Mouse (Mus musculus) ES-Bruce4 (cell line): Measurements from ENCODE around the gene Lrit2. TPM values are rescaled to one million over a fixed set of nuclear protein-coding genes. Genes with fewer than 3 reads are reported as not detected.

Experiments used
- H3K27ac ChIP-seq: 2 replicates; pipeline ENCODE4 v1.5.1; 2012; ENCODE audit warnings: low read length, inconsistent platforms; ENCODE audit not compliant: insufficient read depth
- H3K27me3 ChIP-seq: 2 replicates; pipeline ENCODE4 v1.6.1; 2012; ENCODE audit warnings: mild to moderate bottlenecking, low read length, inconsistent platforms; ENCODE audit not compliant: control insufficient read depth, poor library complexity, insufficient read depth, severe bottlenecking
- H3K36me3 ChIP-seq: 2 replicates; pipeline ENCODE4 v1.6.1; 2012; ENCODE audit warnings: inconsistent platforms, mild to moderate bottlenecking, low read length, moderate library complexity; ENCODE audit not compliant: control insufficient read depth, poor library complexity, insufficient read depth, severe bottlenecking
- H3K4me1 ChIP-seq: one replicate; pipeline ENCODE4 v1.8.1; 2011; ENCODE audit warnings: low read length; ENCODE audit not compliant: control insufficient read depth, insufficient read depth
- H3K4me3 ChIP-seq: 2 replicates; pipeline ENCODE4 v1.5.1; 2011; ENCODE audit warnings: low read depth, mild to moderate bottlenecking, low read length
- H3K9ac ChIP-seq: 2 replicates; pipeline ENCODE4 v1.6.1; 2012; ENCODE audit warnings: low read depth, mild to moderate bottlenecking, inconsistent platforms; ENCODE audit not compliant: poor library complexity, severe bottlenecking
- H3K9me3 ChIP-seq: replicated peaks from 2 replicates; pipeline ENCODE4 v1.6.1; 2012; ENCODE audit warnings: mild to moderate bottlenecking, low read length, inconsistent platforms; ENCODE audit not compliant: control insufficient read depth, poor library complexity, insufficient read depth, severe bottlenecking
- CTCF ChIP-seq: IDR thresholded peaks from one replicate; pipeline ENCODE4 v1.8.1; 2011; ENCODE audit warnings: low read depth, low read length
- EP300 ChIP-seq: IDR thresholded peaks from 2 replicates; pipeline ENCODE4 v1.6.1; 2011; ENCODE audit warnings: low read depth, low read length; ENCODE audit not compliant: insufficient read depth
- POLR2A ChIP-seq: IDR thresholded peaks from one replicate; pipeline ENCODE4 v1.8.1; 2011; ENCODE audit warnings: low read length; ENCODE audit not compliant: insufficient read depth
- polyA plus RNA-seq: library from polyadenylated mRNA; stranded (reverse); fragments of >200 nt; gene quantifications from 2 replicates; pipeline ENCODE4 v1.2.4, GENCODE M21; 2011; ENCODE audit warnings: low read depth; ENCODE audit not compliant: missing spikeins, insufficient read depth, insufficient read length

Gene Lrit2
- polyA plus RNA-seq, 1 experiment, result not detected

GRCm38 (mm10) chr14:37112931-37113330 lies 45.2 kb downstream of the Lrit2 start:
- no peak overlapping the region for H3K9ac ChIP-seq
- H3K36me3 ChIP-seq, result no peaks in the 10 kb centered on the region
- no peaks in the 10 kb centered on the region for H3K27me3 ChIP-seq
- H3K9me3 ChIP-seq, result peaks cover 6% of the 10 kb centered on the region; the same call in 1 of the 2 replicates
- H3K27ac ChIP-seq, result no peak overlapping the region
- no peak overlapping the region for H3K4me3 ChIP-seq
- H3K4me1 ChIP-seq, result no peaks in the 10 kb centered on the region
- TF ChIP-seq POLR2A (no peak), CTCF (no peak), EP300 (no peak)

DNA sequence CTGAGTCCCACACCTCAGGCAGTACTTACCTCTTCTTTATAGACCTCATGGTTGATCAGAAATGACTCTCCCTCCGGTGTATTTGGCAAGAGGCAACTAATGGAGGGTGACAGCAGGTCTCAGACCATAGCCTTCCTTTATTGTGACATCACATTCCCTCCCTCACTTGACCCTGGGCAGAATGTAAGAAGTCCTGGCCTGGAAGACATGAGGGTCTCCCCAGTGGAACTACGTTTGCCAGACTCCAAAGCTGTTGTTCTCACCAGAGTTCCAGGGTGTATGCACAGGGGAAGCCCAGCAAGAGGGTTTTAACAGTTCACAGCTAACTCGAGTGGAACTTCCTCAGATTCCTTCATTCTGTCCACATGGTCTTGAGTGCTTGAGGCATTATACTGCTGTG lies 46.2 kb downstream of the Lrit2 start, which contains the start of gene 2610528A11Rik:
2610528A11Rik (minus strand) TSS at position 101 of the 400 bp plus-strand sequence.
- Histone ChIP-seq H3K9me3 (peaks cover 6% of the 10 kb centered on the region; the same call in 1 of the 2 replicates), H3K27me3 (no peaks in the 10 kb centered on the region), H3K4me3 (no peak within 1 kb of the TSS), H3K4me1 (no peaks in the 10 kb centered on the region), H3K36me3 (no peaks in the 10 kb centered on the region), H3K27ac (no peak within 1 kb of the TSS), H3K9ac (no peak within 1 kb of the TSS)
- TF ChIP-seq EP300 (no peak), POLR2A (no peak), CTCF (no peak)

GRCm38 (mm10) chr14:37119233-37119632 lies 51.5 kb downstream of the Lrit2 start:
- TF ChIP-seq CTCF, result no peak
- TF ChIP-seq POLR2A, result no peak
- TF ChIP-seq EP300, result no peak
- Histone ChIP-seq H3K9me3 (peaks cover 6% of the 10 kb centered on the region; the same call in 1 of the 2 replicates), H3K4me3 (no peak overlapping the region), H3K4me1 (no peaks in the 10 kb centered on the region), H3K9ac (no peak overlapping the region), H3K36me3 (peaks cover 31% of the 10 kb centered on the region), H3K27ac (no peak overlapping the region), H3K27me3 (no peaks in the 10 kb centered on the region)

Other genes with a start within 250 kb of the Lrit2 start
- gene Ccser2, start 99.2 kb upstream of the Lrit2 start, polyA plus RNA-seq, result 32.8 and 34.4 TPM in 2 replicates
- gene Rgr, start 19.0 kb upstream of the Lrit2 start, polyA plus RNA-seq, result not detected in 2 replicates
- gene Lrit1, start 13.1 kb upstream of the Lrit2 start, polyA plus RNA-seq, result not detected in 2 replicates
- 0.87 and 1.0 TPM in 2 replicates for gene Cdhr1, start 30.4 kb downstream of the Lrit2 start, polyA plus RNA-seq
- not detected in 2 replicates for gene 2610528A11Rik, start 46.1 kb downstream of the Lrit2 start, polyA plus RNA-seq
- gene Ghitm, start 67.3 kb downstream of the Lrit2 start, polyA plus RNA-seq, result 206 and 224 TPM in 2 replicates